Mouse (Mus musculus): ENCODE measurements at regions not wholly inside any gene's neighbourhood (a gene's known extent, or its start where the extent isn't known, plus 50 kb on each side); places are given as distances from the start of the nearest gene placed in this dataset.

DNA sequence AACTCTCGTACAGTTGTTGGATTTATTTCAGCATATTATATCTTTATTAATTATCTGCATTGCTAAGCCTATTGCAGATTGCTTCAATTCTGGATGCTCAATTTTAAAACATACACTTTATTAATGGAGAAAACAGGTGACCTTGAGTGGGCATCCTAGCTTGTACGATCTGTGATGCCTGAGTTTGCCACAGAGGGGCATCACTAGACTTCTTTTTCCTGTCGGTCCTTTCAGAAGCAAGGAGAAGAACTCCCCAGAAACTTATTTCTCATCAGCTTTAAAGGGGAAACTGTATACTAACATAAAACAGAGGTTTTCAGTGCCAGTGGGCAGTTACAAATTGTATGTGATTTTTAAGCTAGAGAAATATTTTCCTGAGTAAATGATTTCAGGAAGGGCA, 201.8 kb downstream of the Dmrta1 start:
- 49% methylated on average over 3 of the region's 3 CpGs for WGBS
- ATAC-seq = no peak

DNA sequence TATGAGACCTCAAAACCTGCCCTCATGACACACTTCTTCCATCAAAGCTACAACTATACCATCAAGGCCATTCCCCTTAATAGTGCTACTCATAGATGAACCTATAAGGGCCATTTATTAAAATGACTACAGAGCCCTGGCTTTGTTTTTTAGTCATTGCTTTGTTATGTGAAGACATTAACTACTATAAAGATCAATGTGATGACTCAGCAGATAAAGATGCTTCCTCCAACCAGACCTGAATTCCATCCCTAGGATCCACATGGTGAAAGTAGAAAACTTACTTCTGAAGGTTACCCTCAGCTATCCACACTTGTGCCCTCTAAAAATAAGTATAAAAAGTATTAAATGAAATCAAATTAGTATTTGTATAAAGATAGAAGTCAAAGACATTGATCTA, 230.4 kb downstream of the Dmrta1 start:
- H3K9me3 ChIP-seq (ENCODE audit: control insufficient read depth) = no peaks in the 10 kb centered on the region
- no peak overlapping the region for H3K27ac ChIP-seq (ENCODE audit: low read depth, low read length)
- no peaks in the 10 kb centered on the region for H3K27me3 ChIP-seq (replicated peaks; ENCODE audit: control insufficient read depth, insufficient read depth, low read length)
- no peak for ATAC-seq
- TF ChIP-seq CTCF (IDR thresholded peaks at IDR 0.05; ENCODE audit: low read depth) = no peak
- no peaks in the 10 kb centered on the region for H3K36me3 ChIP-seq (ENCODE audit: control insufficient read depth, insufficient read depth)
- no peak overlapping the region for H3K4me2 ChIP-seq (replicated peaks; ENCODE audit: low read depth)
- no peak overlapping the region for H3K9ac ChIP-seq (ENCODE audit: low read depth, low read length)
- H3K4me3 ChIP-seq (ENCODE audit: low read depth, low read length) = no peak overlapping the region
- H3K4me1 ChIP-seq (replicated peaks; ENCODE audit: control insufficient read depth, insufficient read depth, low read length) = no peaks in the 10 kb centered on the region

More for the DNA sequence above, 201.8 kb downstream of the Dmrta1 start:
- no peak overlapping the region for H3K4me2 ChIP-seq (replicated peaks; ENCODE audit: low read depth)
- H3K27ac ChIP-seq (ENCODE audit: low read depth, low read length) = no peak overlapping the region
- H3K4me1 ChIP-seq (replicated peaks; ENCODE audit: control insufficient read depth, insufficient read depth, low read length) = no peaks in the 10 kb centered on the region
- H3K9ac ChIP-seq (ENCODE audit: low read depth, low read length) = no peak overlapping the region
- no peaks in the 10 kb centered on the region for H3K9me3 ChIP-seq (ENCODE audit: control insufficient read depth)
- H3K36me3 ChIP-seq (ENCODE audit: control insufficient read depth, insufficient read depth) = no peaks in the 10 kb centered on the region
- no peaks in the 10 kb centered on the region for H3K27me3 ChIP-seq (replicated peaks; ENCODE audit: control insufficient read depth, insufficient read depth, low read length)
- TF ChIP-seq CTCF (IDR thresholded peaks at IDR 0.05; ENCODE audit: low read depth) = no peak
- no peak overlapping the region for H3K4me3 ChIP-seq (ENCODE audit: low read depth, low read length)

DNA sequence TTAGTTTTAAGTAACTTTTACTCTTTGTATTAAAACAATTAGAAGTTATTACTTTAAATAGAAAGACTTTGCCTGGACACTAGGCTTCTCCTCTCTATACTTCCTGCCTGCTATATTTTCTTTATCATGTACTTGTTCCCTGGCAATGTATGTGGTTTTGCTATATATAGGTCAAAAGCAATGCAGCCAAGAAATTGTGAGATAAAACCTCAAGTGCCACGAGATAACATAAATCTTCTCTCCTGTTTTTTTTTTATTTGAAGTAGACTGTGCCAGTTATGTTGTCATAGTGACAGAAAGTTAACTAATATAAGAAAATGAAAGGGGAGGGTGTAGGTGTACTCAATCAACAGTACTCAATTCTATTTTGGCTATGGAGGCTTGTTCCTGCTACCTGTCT, 258.4 kb downstream of the Dmrta1 start:
- Histone ChIP-seq H3K4me1 (replicated peaks; ENCODE audit: control insufficient read depth, insufficient read depth, low read length) (no peaks in the 10 kb centered on the region), H3K27me3 (replicated peaks; ENCODE audit: control insufficient read depth, insufficient read depth, low read length) (no peaks in the 10 kb centered on the region), H3K9ac (ENCODE audit: low read depth, low read length) (no peak overlapping the region), H3K4me2 (replicated peaks; ENCODE audit: low read depth) (no peak overlapping the region), H3K36me3 (ENCODE audit: control insufficient read depth, insufficient read depth) (no peaks in the 10 kb centered on the region), H3K27ac (ENCODE audit: low read depth, low read length) (no peak overlapping the region), H3K4me3 (ENCODE audit: low read depth, low read length) (no peak overlapping the region), H3K9me3 (ENCODE audit: control insufficient read depth) (no peaks in the 10 kb centered on the region)
- ATAC-seq = no peak
- 44% methylated on average over 1 of the region's 1 CpGs for WGBS
- TF ChIP-seq CTCF (IDR thresholded peaks at IDR 0.05; ENCODE audit: low read depth) = no peak

DNA sequence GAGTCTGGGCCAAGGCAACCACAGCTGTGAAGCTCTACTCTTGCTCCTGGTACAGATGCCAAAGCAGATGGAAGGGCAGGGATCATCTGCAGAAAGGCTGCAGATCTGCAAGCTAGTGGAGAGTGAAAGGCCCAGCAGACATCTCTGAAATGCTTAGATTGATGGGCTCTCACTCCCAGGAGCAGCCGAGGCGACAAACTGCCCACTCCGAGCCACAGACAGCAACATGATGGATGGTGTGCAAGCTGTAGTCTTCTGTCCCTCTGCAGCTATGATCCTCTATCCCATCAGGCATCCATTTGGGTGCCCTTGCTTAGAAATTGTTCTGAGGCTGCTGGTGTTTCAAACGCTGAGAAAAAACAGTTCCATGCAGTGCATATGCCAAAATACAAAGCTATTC, 262.1 kb downstream of the Dmrta1 start:
- Histone ChIP-seq H3K4me1 (replicated peaks; ENCODE audit: control insufficient read depth, insufficient read depth, low read length) (no peaks in the 10 kb centered on the region), H3K27me3 (replicated peaks; ENCODE audit: control insufficient read depth, insufficient read depth, low read length) (no peaks in the 10 kb centered on the region), H3K9me3 (ENCODE audit: control insufficient read depth) (no peaks in the 10 kb centered on the region), H3K4me3 (ENCODE audit: low read depth, low read length) (no peak overlapping the region), H3K36me3 (ENCODE audit: control insufficient read depth, insufficient read depth) (no peaks in the 10 kb centered on the region), H3K9ac (ENCODE audit: low read depth, low read length) (no peak overlapping the region), H3K27ac (ENCODE audit: low read depth, low read length) (no peak overlapping the region), H3K4me2 (replicated peaks; ENCODE audit: low read depth) (no peak overlapping the region)
- 43% methylated on average over 4 of the region's 4 CpGs for WGBS
- TF ChIP-seq CTCF (IDR thresholded peaks at IDR 0.05; ENCODE audit: low read depth) = no peak
- no peak for ATAC-seq

DNA sequence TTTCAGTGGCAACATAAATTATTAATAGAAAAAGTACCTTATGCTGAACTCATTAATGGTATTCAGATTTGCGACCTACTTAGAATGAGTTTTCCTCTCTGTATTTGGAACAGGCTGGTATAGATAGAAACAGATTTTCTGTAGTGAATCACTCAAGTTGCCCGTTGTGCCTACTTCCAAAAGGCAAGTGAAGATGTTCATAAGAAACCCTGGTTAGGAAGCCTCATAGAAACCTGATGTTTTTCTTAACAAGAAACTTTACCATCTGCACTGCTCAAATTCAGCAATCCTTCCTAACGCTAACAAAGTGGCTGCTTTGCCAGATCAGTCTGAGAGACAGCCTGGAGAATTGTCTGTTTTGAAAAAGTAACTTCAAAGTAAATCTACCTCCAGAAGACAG, 242.5 kb upstream of the Zfp352 start:
- no peaks in the 10 kb centered on the region for H3K4me1 ChIP-seq (replicated peaks; ENCODE audit: control insufficient read depth, insufficient read depth, low read length)
- H3K36me3 ChIP-seq (ENCODE audit: control insufficient read depth, insufficient read depth) = no peaks in the 10 kb centered on the region
- H3K4me2 ChIP-seq (replicated peaks; ENCODE audit: low read depth) = no peak overlapping the region
- no peak overlapping the region for H3K9ac ChIP-seq (ENCODE audit: low read depth, low read length)
- H3K27ac ChIP-seq (ENCODE audit: low read depth, low read length) = no peak overlapping the region
- TF ChIP-seq CTCF (IDR thresholded peaks at IDR 0.05; ENCODE audit: low read depth) = no peak
- no peak for ATAC-seq
- no peaks in the 10 kb centered on the region for H3K9me3 ChIP-seq (ENCODE audit: control insufficient read depth)
- H3K27me3 ChIP-seq (replicated peaks; ENCODE audit: control insufficient read depth, insufficient read depth, low read length) = no peaks in the 10 kb centered on the region
- WGBS = 87% methylated on average over 3 of the region's 3 CpGs
- no peak overlapping the region for H3K4me3 ChIP-seq (ENCODE audit: low read depth, low read length)

DNA sequence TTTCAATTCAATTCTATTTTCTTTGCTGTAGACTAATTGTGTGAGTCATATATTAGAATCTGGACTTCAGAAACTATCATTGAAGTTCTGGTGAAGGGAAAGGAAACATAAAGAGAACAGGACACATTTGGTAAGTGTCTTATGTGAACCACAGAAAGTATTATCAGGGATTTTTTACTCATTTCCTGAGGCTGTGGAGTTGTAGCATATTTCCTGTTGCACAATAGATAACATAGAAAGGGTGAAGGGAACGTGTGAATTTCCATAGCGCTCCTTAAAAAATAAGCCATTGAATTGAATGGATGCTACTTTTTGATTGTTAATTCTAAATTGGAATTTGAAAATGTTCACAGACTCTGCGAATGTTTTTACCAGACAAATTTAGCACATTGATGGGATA, 215.2 kb upstream of the Zfp352 start:
- no peak for ATAC-seq
- Histone ChIP-seq H3K4me1 (replicated peaks; ENCODE audit: control insufficient read depth, insufficient read depth, low read length) (no peaks in the 10 kb centered on the region), H3K36me3 (ENCODE audit: control insufficient read depth, insufficient read depth) (no peaks in the 10 kb centered on the region), H3K9ac (ENCODE audit: low read depth, low read length) (no peak overlapping the region), H3K4me3 (ENCODE audit: low read depth, low read length) (no peak overlapping the region), H3K27me3 (replicated peaks; ENCODE audit: control insufficient read depth, insufficient read depth, low read length) (no peaks in the 10 kb centered on the region), H3K27ac (ENCODE audit: low read depth, low read length) (no peak overlapping the region), H3K9me3 (ENCODE audit: control insufficient read depth) (no peaks in the 10 kb centered on the region; the same call in 1 of the 2 replicates), H3K4me2 (replicated peaks; ENCODE audit: low read depth) (no peak overlapping the region)
- WGBS = 76% methylated on average over 3 of the region's 3 CpGs
- TF ChIP-seq CTCF (IDR thresholded peaks at IDR 0.05; ENCODE audit: low read depth) = no peak

DNA sequence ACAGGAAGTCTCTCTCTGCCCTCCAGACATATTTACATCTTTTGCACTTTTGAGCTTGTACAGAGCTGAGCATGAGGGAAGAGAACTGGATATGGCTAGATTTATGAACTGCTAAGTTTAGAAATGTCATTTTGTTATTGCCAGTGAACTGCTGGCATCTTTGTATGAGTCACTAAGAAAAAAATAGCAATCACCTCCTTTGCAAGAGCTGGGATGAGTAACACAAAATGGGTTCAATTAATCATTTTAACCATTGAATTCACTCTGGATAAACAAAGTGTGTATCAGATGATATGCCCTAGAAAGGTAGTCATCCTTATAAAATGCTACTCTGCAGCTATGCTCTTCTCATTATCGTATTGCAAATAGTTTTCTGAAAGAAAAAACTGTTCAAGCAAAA, 214.7 kb upstream of the Zfp352 start:
- Histone ChIP-seq H3K36me3 (ENCODE audit: control insufficient read depth, insufficient read depth) (no peaks in the 10 kb centered on the region), H3K4me3 (ENCODE audit: low read depth, low read length) (no peak overlapping the region), H3K4me2 (replicated peaks; ENCODE audit: low read depth) (no peak overlapping the region), H3K9ac (ENCODE audit: low read depth, low read length) (no peak overlapping the region), H3K4me1 (replicated peaks; ENCODE audit: control insufficient read depth, insufficient read depth, low read length) (no peaks in the 10 kb centered on the region), H3K27ac (ENCODE audit: low read depth, low read length) (no peak overlapping the region), H3K9me3 (ENCODE audit: control insufficient read depth) (no peaks in the 10 kb centered on the region; the same call in 1 of the 2 replicates), H3K27me3 (replicated peaks; ENCODE audit: control insufficient read depth, insufficient read depth, low read length) (no peaks in the 10 kb centered on the region)
- 65% methylated on average over 1 of the region's 1 CpGs for WGBS
- no peak for ATAC-seq
- no peak for TF ChIP-seq CTCF (IDR thresholded peaks at IDR 0.05; ENCODE audit: low read depth)
